ENCODE assay signal across 1 mouse cellular context in the genomic region with DNA sequence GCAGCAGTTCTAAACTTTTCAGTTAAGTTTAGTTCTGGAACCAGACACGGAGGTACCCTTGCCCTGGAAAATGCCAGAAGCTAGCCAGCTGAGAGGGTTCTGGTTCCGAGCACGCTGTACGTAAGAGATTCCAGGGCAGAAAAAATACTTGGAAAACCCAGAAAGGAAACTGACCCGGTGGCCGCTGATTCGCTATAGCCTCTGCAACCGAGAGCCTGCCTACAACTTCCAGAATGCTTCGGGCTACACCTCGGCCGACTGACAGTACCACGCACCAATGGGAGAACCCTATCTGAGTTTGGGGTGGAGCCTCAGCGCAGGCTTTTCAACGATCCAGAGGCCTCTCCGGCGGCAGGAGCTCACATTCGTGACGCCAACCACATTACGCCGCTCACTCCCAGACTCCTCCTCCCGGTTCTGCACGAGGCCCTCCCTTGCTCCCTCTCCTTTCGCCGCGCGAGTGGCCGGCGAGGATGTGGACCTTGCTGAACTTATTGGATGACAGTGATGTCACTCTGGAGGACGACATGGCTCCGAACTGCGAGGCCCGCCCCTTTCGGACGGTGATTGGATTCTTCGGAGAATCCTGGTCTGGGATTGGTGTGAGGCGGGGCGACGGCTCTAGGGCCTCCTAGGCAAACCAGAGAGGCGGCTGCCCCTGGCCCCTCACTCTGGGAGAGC.
TF ChIP-seq lines count a peak whose summit lies in the region.

Gene Trim45, plus strand, starts transcription at position 378 of the 681 bp plus-strand sequence.

TF ChIP-seq in MEL, 35 proteins besides CTCF, POLR2A, EP300 and RAD21 (continued from another document):
- TF ChIP-seq E2F4 (IDR thresholded peaks at IDR 0.05; ENCODE audit: borderline replicate concordance, low read depth, low read length), result no peak
- no peak for TF ChIP-seq TBP (IDR thresholded peaks at IDR 0.05; ENCODE audit: low read depth, low read length)
- peak; percentile 65; the same call in 1 of the 2 replicates for TF ChIP-seq MYC (IDR thresholded peaks at IDR 0.05; ENCODE audit: low read depth, low read length)
- TF ChIP-seq ZMIZ1 (IDR thresholded peaks at IDR 0.05; ENCODE audit: low read depth, low read length), result 0 out of 2 replicates have a peak, but pooled peaks have one; percentile 51
- 0 out of 2 replicates have a peak, but pooled peaks have one; percentile 56 for TF ChIP-seq MXI1 (IDR thresholded peaks at IDR 0.05; ENCODE audit: low read depth, low read length)
- no peak for TF ChIP-seq GATA1 (IDR thresholded peaks at IDR 0.05; ENCODE audit: low read depth, low read length)
- TF ChIP-seq GABPA (IDR thresholded peaks at IDR 0.05; ENCODE audit: low read depth, low read length), result no peak
- peak; percentile 27; the same call in 1 of the 2 replicates for TF ChIP-seq NRF1 (IDR thresholded peaks at IDR 0.05; ENCODE audit: insufficient read depth, low read depth, low read length, poor library complexity, severe bottlenecking)
- TF ChIP-seq ZNF384 (IDR thresholded peaks at IDR 0.05; ENCODE audit: low read depth, low read length), result 0 out of 2 replicates have a peak, but pooled peaks have one; percentile 26
- no peak; the same call in 1 of the 2 replicates for TF ChIP-seq ZC3H11A (IDR thresholded peaks at IDR 0.05; ENCODE audit: low read depth, low read length)
- peak; percentile 73 for TF ChIP-seq CHD2 (IDR thresholded peaks at IDR 0.05; ENCODE audit: low read length)
- no peak for TF ChIP-seq TCF12 (IDR thresholded peaks at IDR 0.05; ENCODE audit: low read depth, low read length)
- TF ChIP-seq ZKSCAN1 (IDR thresholded peaks at IDR 0.05; ENCODE audit: low read depth, low read length), result no peak
